Mouse (Mus musculus): ENCODE measurements at regions not wholly inside any gene's neighbourhood (a gene's known extent, or its start where the extent isn't known, plus 50 kb on each side); places are given as distances from the start of the nearest gene placed in this dataset.

GRCm38 (mm10) chr12:47466740-47467139, 648.0 kb upstream of the Nova1 start:
- DNase-seq = no peak

- no peak for DNase-seq
Observed at GRCm38 (mm10) chr12:47465924-47466323, 647.2 kb upstream of the Nova1 start.

GRCm38 (mm10) chr12:47431669-47432068, 612.9 kb upstream of the Nova1 start:
- no peak for DNase-seq

DNA sequence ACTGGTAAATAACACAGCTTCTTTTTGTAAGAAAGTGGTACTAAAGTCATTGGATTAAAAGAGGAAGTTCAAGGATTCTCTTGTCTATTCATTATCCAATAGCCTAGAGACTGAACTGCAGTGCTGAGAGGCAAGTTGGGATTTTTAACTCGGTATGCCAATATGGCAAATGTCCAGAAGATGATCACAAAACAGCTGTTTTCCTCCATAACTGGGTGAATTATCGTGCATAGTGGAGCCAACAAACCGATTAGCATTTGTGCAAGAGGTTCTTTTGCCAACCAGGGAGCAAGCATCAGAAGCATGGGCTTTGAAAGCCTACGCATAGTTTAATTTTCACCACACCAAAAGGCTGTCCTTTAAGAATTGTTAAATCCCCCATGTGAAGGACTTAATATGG, 593.5 kb upstream of the Nova1 start:
- no peak for DNase-seq

DNA sequence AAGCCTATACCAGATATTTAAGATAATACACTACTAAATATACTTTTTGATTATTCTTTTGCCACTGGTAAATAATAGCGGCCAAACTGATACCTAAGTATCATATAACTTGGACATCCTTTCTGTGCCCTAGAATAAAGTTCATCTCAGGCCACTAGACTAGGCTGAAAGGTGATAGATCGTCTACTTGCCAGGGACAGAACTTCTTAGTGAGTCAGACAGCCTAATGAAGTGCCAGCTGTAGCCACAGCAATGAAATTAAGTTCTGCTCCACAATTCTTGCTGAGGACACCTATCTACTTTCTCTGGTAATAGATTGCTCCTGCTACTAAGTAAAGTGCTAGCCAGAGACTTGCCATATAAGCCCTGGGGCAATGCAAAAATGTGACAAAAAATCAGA, 587.8 kb upstream of the Nova1 start:
- no peak for DNase-seq

GRCm38 (mm10) chr12:47406131-47406530, 587.4 kb upstream of the Nova1 start:
- DNase-seq = no peak

- DNase-seq = no peak
Observed at GRCm38 (mm10) chr12:47383225-47383624, 564.5 kb upstream of the Nova1 start.

DNA sequence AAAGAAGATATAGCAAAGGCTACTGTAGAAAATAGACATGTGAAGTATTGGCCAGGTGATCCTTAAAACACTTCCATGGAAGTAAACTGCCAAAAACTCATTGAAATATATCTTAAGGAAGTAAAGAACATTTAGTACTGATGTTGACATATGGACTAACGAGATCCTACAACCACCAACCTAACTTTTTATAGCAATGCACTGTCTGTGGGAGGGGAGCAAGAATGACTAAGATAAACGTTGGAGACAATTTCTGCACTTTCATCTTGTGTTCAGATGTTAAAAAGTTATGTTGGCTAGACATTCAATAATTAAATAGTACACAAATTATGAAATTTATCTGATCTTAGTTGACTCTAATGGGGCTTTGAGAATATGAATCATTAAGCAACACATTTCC, 534.5 kb upstream of the Nova1 start:
- no peak for DNase-seq

GRCm38 (mm10) chr12:47351229-47351628, 532.5 kb upstream of the Nova1 start:
- no peak for DNase-seq

GRCm38 (mm10) chr12:47313413-47313812, 494.7 kb upstream of the Nova1 start:
- DNase-seq = peak; percentile 19

GRCm38 (mm10) chr12:47275904-47276303, 457.2 kb upstream of the Nova1 start:
- no peak for DNase-seq

- no peak for DNase-seq
Observed at GRCm38 (mm10) chr12:47272309-47272708, 453.6 kb upstream of the Nova1 start.

GRCm38 (mm10) chr12:47264118-47264517, 445.4 kb upstream of the Nova1 start:
- DNase-seq = no peak

DNA sequence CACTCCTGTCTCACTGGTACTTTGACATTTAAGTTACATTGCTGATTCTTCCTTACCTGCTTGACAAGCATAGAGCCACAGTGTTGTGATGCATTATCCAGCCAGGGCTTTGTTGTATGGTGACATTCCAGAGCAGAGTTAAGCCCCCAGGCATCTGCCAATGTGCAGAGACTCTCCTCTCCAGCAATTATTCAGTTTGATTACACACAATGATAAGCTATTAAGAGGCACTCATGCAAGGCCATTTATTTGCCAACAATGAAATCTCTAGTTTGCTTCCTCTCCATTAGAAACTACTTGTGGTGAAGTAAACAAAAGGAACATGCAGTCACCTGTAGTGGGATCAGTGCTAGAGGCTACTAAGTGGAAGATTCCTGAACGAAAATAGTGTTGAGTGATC, 444.7 kb upstream of the Nova1 start:
- DNase-seq = no peak

GRCm38 (mm10) chr12:47252306-47252705, 433.6 kb upstream of the Nova1 start:
- DNase-seq = no peak

- DNase-seq = no peak
Observed at GRCm38 (mm10) chr12:47243623-47244514, 425.1 kb upstream of the Nova1 start.

GRCm38 (mm10) chr12:47220016-47220415, 401.3 kb upstream of the Nova1 start:
- no peak for DNase-seq

DNA sequence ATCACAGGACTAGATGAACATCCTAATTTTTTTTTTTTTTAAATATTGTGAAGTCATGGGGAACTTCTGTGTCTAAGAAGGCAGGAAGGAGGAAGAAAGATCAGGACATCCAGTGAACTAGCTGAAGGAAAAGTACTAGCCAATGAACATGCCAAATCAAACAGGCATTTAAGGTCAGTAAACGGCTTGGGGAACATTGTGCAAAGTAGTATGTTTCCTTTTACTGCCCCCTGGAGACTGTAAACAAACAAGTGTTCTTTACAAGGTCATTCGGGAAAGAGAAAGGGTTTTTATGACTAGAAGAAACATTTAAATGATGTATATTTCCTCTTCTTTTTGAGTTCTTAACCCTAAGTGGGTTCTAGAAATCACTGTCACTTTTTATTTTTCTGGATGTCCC, 400.6 kb upstream of the Nova1 start:
- no peak for DNase-seq

DNA sequence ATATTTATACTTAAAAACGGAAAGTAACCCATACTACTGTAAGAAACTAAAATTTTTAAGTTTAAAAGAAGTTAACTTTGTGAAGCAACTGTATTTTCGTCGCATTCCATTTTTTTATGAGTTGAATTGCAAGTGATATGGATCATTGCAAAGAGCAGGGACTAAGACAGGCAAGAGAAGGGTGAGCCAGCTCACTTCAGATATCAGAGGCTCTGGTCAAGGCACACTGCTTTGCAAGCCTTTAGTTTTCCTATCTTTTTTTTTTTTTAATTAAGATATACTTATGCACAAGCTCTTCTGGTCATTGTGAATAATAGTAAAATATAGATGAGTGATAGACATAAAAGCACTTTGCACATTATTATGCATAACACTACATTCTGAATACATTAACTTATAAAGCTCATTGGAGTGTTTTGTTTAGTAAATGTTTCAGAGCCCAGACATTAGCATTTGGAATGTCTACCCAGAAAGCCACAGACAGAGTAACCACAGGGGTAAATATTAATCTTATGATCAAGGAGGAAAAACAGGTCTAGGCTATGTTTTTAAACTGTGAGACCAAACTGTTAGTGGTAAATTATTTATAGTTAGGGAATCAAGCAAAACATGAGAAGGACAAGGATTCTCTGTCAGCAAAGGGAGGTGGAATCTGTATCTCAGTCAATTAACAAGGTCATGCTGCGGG, 392.8 kb upstream of the Nova1 start:
- DNase-seq = no peak

- DNase-seq = no peak
Observed at GRCm38 (mm10) chr12:47202936-47203335, 384.2 kb upstream of the Nova1 start.

DNA sequence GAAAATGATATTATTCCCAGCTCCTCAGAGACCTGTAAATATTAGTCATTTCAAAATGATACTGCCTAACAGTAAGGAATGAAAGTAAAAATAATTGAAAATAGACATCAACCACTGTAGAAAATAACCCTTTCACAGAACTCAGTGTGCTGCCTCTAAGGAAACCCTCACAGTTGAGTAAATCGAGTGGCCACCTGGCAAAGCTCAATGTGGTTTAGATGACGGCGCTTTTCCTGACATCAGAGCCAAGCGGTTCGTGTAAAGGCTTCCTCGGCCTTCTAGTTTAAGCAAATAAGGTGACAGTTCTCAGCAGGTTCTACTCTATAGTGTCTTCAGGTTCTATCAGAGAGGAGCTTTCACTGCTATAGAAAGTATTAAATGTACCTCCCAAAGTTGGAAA, 379.9 kb upstream of the Nova1 start:
- no peak for DNase-seq

DNA sequence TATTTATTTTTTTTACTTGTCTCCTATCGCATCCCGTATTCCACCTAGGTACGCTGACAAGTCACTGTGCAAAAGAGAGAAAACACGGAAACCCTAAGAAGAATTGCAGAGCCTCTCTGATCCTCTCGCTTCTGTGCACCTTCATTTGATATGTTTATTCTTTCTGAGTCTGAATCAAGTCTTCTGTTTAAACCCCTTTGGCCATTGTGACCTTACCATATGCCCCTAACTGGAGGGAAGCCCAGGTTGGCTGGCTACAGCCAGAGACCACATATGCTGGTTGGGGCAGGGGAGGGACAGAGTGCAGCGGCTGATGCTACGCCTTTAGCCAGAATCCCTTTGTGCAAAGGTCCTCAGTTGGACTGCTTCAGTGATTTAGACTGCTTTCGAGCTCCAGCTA, 346.0 kb upstream of the Nova1 start:
- DNase-seq = peak; percentile 77

GRCm38 (mm10) chr12:47164031-47164717, 345.4 kb upstream of the Nova1 start:
- DNase-seq = peak; percentile 71

GRCm38 (mm10) chr12:47163171-47163570, 344.4 kb upstream of the Nova1 start:
- no peak for DNase-seq
